Comparison of ENCODE assay signal across 17 mouse cellular contexts in the genomic region with DNA sequence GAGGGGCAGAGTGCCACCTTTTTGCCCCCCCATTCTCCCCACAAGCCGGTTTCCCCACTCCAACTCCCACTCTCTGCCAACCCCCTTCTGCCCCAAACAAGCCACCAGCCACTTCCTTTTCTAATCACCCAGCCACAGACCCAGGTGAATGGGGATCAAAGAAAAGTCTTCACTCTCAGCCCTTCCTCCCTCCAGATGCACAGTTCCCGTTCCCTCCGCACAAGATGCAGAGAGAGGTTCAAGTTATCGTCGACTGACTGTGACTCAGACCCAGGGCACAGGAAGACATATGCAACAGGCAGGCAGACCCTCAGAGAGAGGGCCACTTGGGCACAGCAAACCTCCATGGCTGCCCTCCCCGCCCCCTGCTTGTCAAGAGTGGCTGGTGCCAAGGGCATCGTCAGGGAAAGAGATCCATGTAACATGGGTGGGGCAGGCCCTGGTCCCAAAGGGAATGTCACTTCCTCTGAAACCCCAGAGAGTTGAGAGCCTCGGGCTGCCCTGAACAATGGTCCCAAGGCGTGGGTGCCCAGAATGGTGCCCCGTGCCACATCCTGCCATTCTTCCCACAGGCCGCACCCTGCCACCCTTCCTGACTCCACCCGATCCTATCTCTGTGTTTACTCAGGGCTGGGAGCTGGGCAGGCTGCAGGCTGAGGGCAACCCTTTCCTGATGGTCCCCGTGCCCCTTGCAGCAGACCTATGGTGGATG. TPM values are rescaled to one million over a fixed set of nuclear protein-coding genes. Genes with fewer than 3 reads are reported as not detected.
DNase-seq lines count a peak whose midpoint lies in the region; ATAC-seq and TF ChIP-seq lines count a peak whose summit lies in the region.
"Had no signal": no experiment of that assay in that cellular context is flagged by ENCODE, and none has a peak within 500 bp of the region (broad histone marks: within the 10 kb centered on the region; RNA-seq: fewer than 3 reads in every experiment).

No protein-coding gene starts in this region.

- no peak overlapping the region for H3K4me3 ChIP-seq in heart, embryonic 12.5 days
- H3K4me3 ChIP-seq in heart, embryonic 11.5 days (ENCODE audit: low read depth, low read length): no peak overlapping the region
- no peak overlapping the region for H3K4me3 ChIP-seq in kidney, postnatal 0 days (replicated peaks; ENCODE audit: low read depth, low read length)
- H3K4me3 ChIP-seq: erythroblast, embryonic 14.5 days; neural tube, embryonic 13.5 days; stomach, embryonic 15.5 days had no signal

- H3K9ac ChIP-seq in heart, embryonic 12.5 days: no peak overlapping the region
- no peak overlapping the region for H3K9ac ChIP-seq in heart, embryonic 11.5 days (ENCODE audit: low read depth, low read length)
- no peak overlapping the region for H3K9ac ChIP-seq in kidney, postnatal 0 days (ENCODE audit: low read depth, low read length)
- H3K9ac ChIP-seq: neural tube, embryonic 13.5 days; stomach, embryonic 15.5 days had no signal

- 66% methylated on average over 13 of the region's 13 CpGs for WGBS in heart, embryonic 12.5 days
- WGBS in heart, embryonic 11.5 days (ENCODE audit: insufficient replicate concordance): 65% methylated on average over 13 of the region's 13 CpGs
- 59% methylated on average over 13 of the region's 13 CpGs for WGBS in kidney, postnatal 0 days

- 0 out of 2 replicates have a peak, but pooled peaks have one; percentile 20 for ATAC-seq in heart, embryonic 12.5 days (ENCODE audit: insufficient number of reproducible peaks, low FRiP score)
- ATAC-seq in heart, embryonic 11.5 days (replicated peaks; ENCODE audit: insufficient number of reproducible peaks, low FRiP score, low TSS enrichment): no peak
- no peak for ATAC-seq in kidney, postnatal 0 days (replicated peaks; ENCODE audit: low FRiP score, low read depth)
- no peak for ATAC-seq in CD4-positive, CD25-positive, alpha-beta regulatory T cell, adult 4 months

- H3K4me2 ChIP-seq in heart, embryonic 12.5 days: no peak overlapping the region
- no peak overlapping the region for H3K4me2 ChIP-seq in heart, embryonic 11.5 days
- no peak overlapping the region for H3K4me2 ChIP-seq in kidney, postnatal 0 days (ENCODE audit: low read length)
- H3K4me2 ChIP-seq: neural tube, embryonic 13.5 days; stomach, embryonic 15.5 days had no signal

- DNase-seq in kidney, postnatal 0 days (ENCODE audit: low spot score): no peak
- DNase-seq in kidney, adult 8-10 months: no peak
- DNase-seq in lung, postnatal 10 days: peak; percentile 87
- DNase-seq in thymus, postnatal 25 days: peak; percentile 46
- no peak for DNase-seq in layer of hippocampus, adult 11-12 months (ENCODE audit: low spot score)
- DNase-seq: adrenal gland, adult 2 months; cerebellum, postnatal 10 days; liver; retina, postnatal 1 day had no signal

- H3K27ac ChIP-seq in heart, embryonic 12.5 days (ENCODE audit: poor library complexity, severe bottlenecking): no peak overlapping the region
- no peak overlapping the region for H3K27ac ChIP-seq in heart, embryonic 11.5 days (ENCODE audit: low read depth, low read length)
- H3K27ac ChIP-seq in kidney, postnatal 0 days: peak overlapping the region; percentile 31
- H3K27ac ChIP-seq: macrophage; stomach, embryonic 15.5 days had no signal

- peaks cover 23% of the 10 kb centered on the region for H3K4me1 ChIP-seq in heart, embryonic 12.5 days (replicated peaks)
- peaks cover 3% of the 10 kb centered on the region; the same call in 1 of the 2 replicates for H3K4me1 ChIP-seq in heart, embryonic 11.5 days (ENCODE audit: control insufficient read depth, insufficient read depth, low read length)
- peaks cover 11% of the 10 kb centered on the region; the same call in 1 of the 2 replicates for H3K4me1 ChIP-seq in kidney, postnatal 0 days (replicated peaks; ENCODE audit: insufficient read depth, low read length)

- no peaks in the 10 kb centered on the region for H3K36me3 ChIP-seq in heart, embryonic 12.5 days
- no peaks in the 10 kb centered on the region for H3K36me3 ChIP-seq in heart, embryonic 11.5 days (ENCODE audit: control insufficient read depth, insufficient read depth, low read length)
- H3K36me3 ChIP-seq in kidney, postnatal 0 days (ENCODE audit: insufficient read depth, low read length): no peaks in the 10 kb centered on the region
- H3K36me3 ChIP-seq: neural tube, embryonic 13.5 days; stomach, embryonic 15.5 days had no signal

- H3K9me3 ChIP-seq in heart, embryonic 12.5 days (replicated peaks): no peaks in the 10 kb centered on the region
- no peaks in the 10 kb centered on the region for H3K9me3 ChIP-seq in heart, embryonic 11.5 days (replicated peaks; ENCODE audit: control insufficient read depth, low read length)
- no peaks in the 10 kb centered on the region for H3K9me3 ChIP-seq in kidney, postnatal 0 days (replicated peaks; ENCODE audit: low read length)
- H3K9me3 ChIP-seq: neural tube, embryonic 13.5 days; stomach, embryonic 15.5 days had no signal

- no peak for TF ChIP-seq CTCF in kidney, postnatal 0 days (IDR thresholded peaks at IDR 0.05; ENCODE audit: low read depth)

- no peaks in the 10 kb centered on the region for H3K27me3 ChIP-seq in heart, embryonic 12.5 days (replicated peaks)
- no peaks in the 10 kb centered on the region for H3K27me3 ChIP-seq in heart, embryonic 11.5 days (ENCODE audit: control insufficient read depth, insufficient read depth, low read length)
- no peaks in the 10 kb centered on the region for H3K27me3 ChIP-seq in kidney, postnatal 0 days (ENCODE audit: insufficient read depth, low read length)
- H3K27me3 ChIP-seq: neural tube, embryonic 13.5 days; stomach, embryonic 15.5 days had no signal

RNA-seq across cellular contexts. Expression of a gene that starts 24.0 kb away (rescaled TPM):
- 6.6 and 6.8 TPM in 2 replicates for polyA plus RNA-seq in heart, embryonic 12.5 days (2016; fragmentation: Nextera tagmentation; extraction: Ambion mirVana)
- polyA plus RNA-seq in heart, embryonic 11.5 days (2014; fragmentation: Nextera tagmentation; extraction: Ambion mirVana): 3.3 and 3.7 TPM in 2 replicates
- 12.0 and 13.7 TPM in 2 replicates for polyA plus RNA-seq in kidney, postnatal 0 days (2015; fragmentation: Nextera tagmentation; extraction: Ambion mirVana)
- polyA plus RNA-seq in CD4-positive, CD25-positive, alpha-beta regulatory T cell, adult 4 months (2017; shearing (Covaris generic)): not detected

RNA-seq across cellular contexts. Expression of a gene that starts 36.8 kb away (rescaled TPM):
- polyA plus RNA-seq in heart, embryonic 12.5 days (2016; fragmentation: Nextera tagmentation; extraction: Ambion mirVana): 1.7 and 2.1 TPM in 2 replicates
- 1.5 TPM in 2 replicates for polyA plus RNA-seq in heart, embryonic 11.5 days (2014; fragmentation: Nextera tagmentation; extraction: Ambion mirVana)
- polyA plus RNA-seq in kidney, postnatal 0 days (2015; fragmentation: Nextera tagmentation; extraction: Ambion mirVana): 4.4 and 5.1 TPM in 2 replicates
- polyA plus RNA-seq in CD4-positive, CD25-positive, alpha-beta regulatory T cell, adult 4 months (2017; shearing (Covaris generic)): not detected
- polyA plus RNA-seq: erythroblast, embryonic 14.5 days; macrophage had no signal

RNA-seq across cellular contexts. Expression of a gene that starts 49.9 kb away (rescaled TPM):
- polyA plus RNA-seq in heart, embryonic 12.5 days (2016; fragmentation: Nextera tagmentation; extraction: Ambion mirVana): 0.18 TPM in 1 of 2 replicates, not detected in the other
- not detected in 2 replicates for polyA plus RNA-seq in heart, embryonic 11.5 days (2014; fragmentation: Nextera tagmentation; extraction: Ambion mirVana)
- 463 and 484 TPM in 2 replicates for polyA plus RNA-seq in kidney, postnatal 0 days (2015; fragmentation: Nextera tagmentation; extraction: Ambion mirVana)
- polyA plus RNA-seq in CD4-positive, CD25-positive, alpha-beta regulatory T cell, adult 4 months (2017; shearing (Covaris generic)): not detected
- polyA plus RNA-seq: erythroblast, embryonic 14.5 days; macrophage; midbrain, postnatal 0 days had no signal

Comparison
In these comparisons a context has a peak if more than half of its experiments do, and no peak if none do; other contexts are left out.
1. DNase-seq: peak in lung, postnatal 10 days (single experiment) and thymus, postnatal 25 days (single experiment); none in kidney, postnatal 0 days (single experiment), kidney, adult 8-10 months (0 of 2) and layer of hippocampus, adult 11-12 months (single experiment).
2. RNA of a gene that starts 49.9 kb away (polyA plus RNA-seq): 463 to 484 TPM in kidney, postnatal 0 days; 0.18 TPM in heart, embryonic 12.5 days, not detected in heart, embryonic 11.5 days and not detected in CD4-positive, CD25-positive, alpha-beta regulatory T cell, adult 4 months; every median in the first group is over 100 times any median in the second.